Mouse (Mus musculus) thymus, adult 2 months (tissue): ENCODE measurements at regions not wholly inside any gene's neighbourhood (a gene's known extent, or its start where the extent isn't known, plus 50 kb on each side); places are given as distances from the start of the nearest gene placed in this dataset.

Experiments used
- CTCF ChIP-seq: fragments of 200-500 bp; IDR thresholded peaks from 2 replicates; pipeline ENCODE4 v1.5.1; 2012; ENCODE audit warnings: mild to moderate bottlenecking, control low read depth, low read length, moderate library complexity, borderline replicate concordance; ENCODE audit not compliant: control insufficient read depth, poor library complexity, insufficient read depth; ENCODE audit errors: extremely low read depth
- POLR2A ChIP-seq: fragments of 200-500 bp; IDR thresholded peaks from 2 replicates; pipeline ENCODE4 v1.6.1; 2012; ENCODE audit warnings: mild to moderate bottlenecking, low read length, control low read depth, moderate library complexity; ENCODE audit not compliant: control insufficient read depth, poor library complexity, insufficient read depth; ENCODE audit errors: extremely low read depth

DNA sequence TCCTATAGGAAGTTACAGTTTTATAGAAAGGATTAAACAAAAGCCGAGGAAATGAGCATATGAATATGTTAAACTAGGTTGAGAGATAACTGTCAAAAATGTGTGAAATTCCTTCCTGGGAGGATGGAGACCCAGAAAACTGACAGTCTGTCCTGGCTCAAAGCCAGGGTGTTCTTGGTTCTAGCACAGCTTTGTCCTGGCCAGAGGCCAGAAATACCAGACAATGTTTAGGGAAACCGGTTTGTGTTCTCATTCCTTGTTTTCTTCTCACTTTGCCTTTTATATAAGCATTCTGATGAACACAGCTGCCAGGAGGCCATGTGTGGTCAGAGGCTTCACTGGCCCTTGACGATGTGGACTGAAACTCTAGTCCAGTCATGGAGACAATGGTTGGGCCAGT lies 130.7 kb upstream of the Max start:
- TF ChIP-seq POLR2A (no peak), CTCF (no peak)
